Mouse (Mus musculus) left cerebral cortex, adult 18-20 months (tissue): Measurements from ENCODE around the gene Pcx. TPM values are rescaled to one million over a fixed set of nuclear protein-coding genes. Genes with fewer than 3 reads are reported as not detected.

Source experiments
- DNase-seq, 2 experiments: peaks; one replicate each; pipeline ENCODE4 v3.0.0; 2021 to 2022; ENCODE audit warnings: low spot score in 2 of 2, mixed read lengths in 1 of 2
- total RNA-seq, 2 experiments: library from RNA; stranded (reverse); gene quantifications; 2 replicates each; pipeline ENCODE4 v1.2.3; 2021

Pcx gene
- total RNA-seq, 2 experiments from 2014 or later, result 68.0 to 79.3 TPM

GRCm38 (mm10) chr19:4495814-4496213 is 14.5 kb upstream of the Pcx start:
- DNase-seq, result no peak

- DNase-seq, result no peak
Observed at GRCm38 (mm10) chr19:4496535-4497262, 13.6 kb upstream of the Pcx start.

GRCm38 (mm10) chr19:4497263-4497973 is 12.9 kb upstream of the Pcx start:
- peak; percentile 52 to 76 for DNase-seq

GRCm38 (mm10) chr19:4498062-4498933 is 12.0 kb upstream of the Pcx start, which contains the start of gene 2010003K11Rik:
Gene 2010003K11Rik (minus strand): TSS chr19:4498583.
- DNase-seq, result no peak

- DNase-seq, result no peak
Observed at GRCm38 (mm10) chr19:4502701-4503100, 7.6 kb upstream of the Pcx start.

GRCm38 (mm10) chr19:4504830-4505229 is 5.4 kb upstream of the Pcx start:
- DNase-seq, result no peak

- DNase-seq, result no peak
Observed at GRCm38 (mm10) chr19:4507746-4508145, 2.5 kb upstream of the Pcx start.

- no peak for DNase-seq
Observed at GRCm38 (mm10) chr19:4511116-4511841, 1.0 kb downstream of the Pcx start.

- no peak for DNase-seq
Observed at GRCm38 (mm10) chr19:4513236-4513858, 3.1 kb downstream of the Pcx start.

GRCm38 (mm10) chr19:4515746-4516145 is 5.5 kb downstream of the Pcx start:
- DNase-seq, result no peak

- DNase-seq, result no peak
Observed at GRCm38 (mm10) chr19:4516288-4516687, 6.0 kb downstream of the Pcx start.

- no peak for DNase-seq
Observed at GRCm38 (mm10) chr19:4517483-4517882, 7.2 kb downstream of the Pcx start.

GRCm38 (mm10) chr19:4521426-4522050 is 11.3 kb downstream of the Pcx start:
- no peak for DNase-seq

GRCm38 (mm10) chr19:4534646-4535045 is 24.4 kb downstream of the Pcx start:
- DNase-seq, result no peak

- no peak for DNase-seq
Observed at GRCm38 (mm10) chr19:4535922-4536321, 25.6 kb downstream of the Pcx start.

GRCm38 (mm10) chr19:4536606-4537005 is 26.3 kb downstream of the Pcx start:
- DNase-seq, result no peak

GRCm38 (mm10) chr19:4540263-4540662 is 30.0 kb downstream of the Pcx start:
- DNase-seq, result no peak

GRCm38 (mm10) chr19:4540992-4541391 is 30.7 kb downstream of the Pcx start:
- no peak for DNase-seq

GRCm38 (mm10) chr19:4542081-4542480 is 31.8 kb downstream of the Pcx start:
- DNase-seq, result no peak

- DNase-seq, result no peak
Observed at GRCm38 (mm10) chr19:4545091-4545490, 34.8 kb downstream of the Pcx start.
